Mouse (Mus musculus) regulatory T cell (primary cell): ENCODE measurements around the gene Phyh.

Experiments
- in situ Hi-C: fragments of 300-600 bp; cut with MboI, MseI; formaldehyde crosslinking; loops from one replicate; pipeline ENCODE4 v1.15.1; 2025; ENCODE audit warnings: high pct_unique_total_duplicates

The Phyh gene

GRCm38 (mm10) chr2:4918860-4919739 is at the start of gene Phyh:
Gene Phyh (plus strand): TSS chr2:4919019.
- in situ Hi-C loops, result loop anchor here (25.0 kb wide), 2 partner anchors 893 to 1443 kb away; no protein-coding TSS in a partner anchor

GRCm38 (mm10) chr2:4872740-4873139 is 46.1 kb upstream of the Phyh start:
- in situ Hi-C loops, result loop anchor here (10.0 kb wide), 3 partner anchors 218 to 1078 kb away; partner anchors contain the start of gene Prpf18

- in situ Hi-C loops, result loop anchor here (10.0 kb wide), 3 partner anchors 219 to 1079 kb away; partner anchors contain the start of gene Prpf18
These were observed 45.5 kb upstream of the Phyh start for GRCm38 (mm10) chr2:4873331-4873730.

GRCm38 (mm10) chr2:4875090-4875489 is 43.7 kb upstream of the Phyh start:
- in situ Hi-C loops, result loop anchor here (10.0 kb wide), 3 partner anchors 220 to 1080 kb away; partner anchors contain the start of gene Prpf18

- in situ Hi-C loops, result loop anchor here (10.0 kb wide), 3 partner anchors 221 to 1081 kb away; partner anchors contain the start of gene Prpf18
These were observed 42.7 kb upstream of the Phyh start for GRCm38 (mm10) chr2:4876131-4876530.

GRCm38 (mm10) chr2:4880737-4881349 is 38.0 kb upstream of the Phyh start:
- in situ Hi-C loops, result no loop called here

GRCm38 (mm10) chr2:4881350-4882248 is 37.2 kb upstream of the Phyh start, which contains the start of gene Sephs1:
Gene Sephs1 (plus strand): TSS chr2:4881564.
- in situ Hi-C loops, result no loop called here

GRCm38 (mm10) chr2:4882249-4882791 is 36.5 kb upstream of the Phyh start:
- in situ Hi-C loops, result no loop called here

GRCm38 (mm10) chr2:4883009-4883704 is 35.7 kb upstream of the Phyh start:
- in situ Hi-C loops, result no loop called here

- in situ Hi-C loops, result no loop called here
These were observed 31.9 kb upstream of the Phyh start for GRCm38 (mm10) chr2:4886896-4887295.

- in situ Hi-C loops, result no loop called here
These were observed 23.2 kb upstream of the Phyh start for GRCm38 (mm10) chr2:4895598-4895997.

- in situ Hi-C loops, result no loop called here
These were observed 21.8 kb upstream of the Phyh start for GRCm38 (mm10) chr2:4896970-4897369.

- in situ Hi-C loops, result loop anchor here (25.0 kb wide), 2 partner anchors 912 to 1462 kb away; no protein-coding TSS in a partner anchor
These were observed 18.2 kb upstream of the Phyh start for GRCm38 (mm10) chr2:4900624-4901023.

- in situ Hi-C loops, result loop anchor here (25.0 kb wide), 2 partner anchors 910 to 1460 kb away; no protein-coding TSS in a partner anchor
These were observed 16.5 kb upstream of the Phyh start for GRCm38 (mm10) chr2:4902346-4902745.

- in situ Hi-C loops, result loop anchor here (25.0 kb wide), 2 partner anchors 905 to 1455 kb away; no protein-coding TSS in a partner anchor
These were observed 11.7 kb upstream of the Phyh start for GRCm38 (mm10) chr2:4907120-4907519.

GRCm38 (mm10) chr2:4907916-4908315 is 10.9 kb upstream of the Phyh start:
- in situ Hi-C loops, result loop anchor here (25.0 kb wide), 2 partner anchors 904 to 1454 kb away; no protein-coding TSS in a partner anchor

- in situ Hi-C loops, result loop anchor here (25.0 kb wide), 2 partner anchors 903 to 1453 kb away; no protein-coding TSS in a partner anchor
These were observed 10.0 kb upstream of the Phyh start for GRCm38 (mm10) chr2:4908771-4909315.

- in situ Hi-C loops, result loop anchor here (25.0 kb wide), 2 partner anchors 902 to 1452 kb away; no protein-coding TSS in a partner anchor
These were observed 8.9 kb upstream of the Phyh start for GRCm38 (mm10) chr2:4909909-4910308.

- in situ Hi-C loops, result loop anchor here (25.0 kb wide), 2 partner anchors 902 to 1452 kb away; no protein-coding TSS in a partner anchor
These were observed 8.3 kb upstream of the Phyh start for GRCm38 (mm10) chr2:4910521-4910920.
